Mouse (Mus musculus): ENCODE results near the gene Cacna1c.

Gene Cacna1c

DNA sequence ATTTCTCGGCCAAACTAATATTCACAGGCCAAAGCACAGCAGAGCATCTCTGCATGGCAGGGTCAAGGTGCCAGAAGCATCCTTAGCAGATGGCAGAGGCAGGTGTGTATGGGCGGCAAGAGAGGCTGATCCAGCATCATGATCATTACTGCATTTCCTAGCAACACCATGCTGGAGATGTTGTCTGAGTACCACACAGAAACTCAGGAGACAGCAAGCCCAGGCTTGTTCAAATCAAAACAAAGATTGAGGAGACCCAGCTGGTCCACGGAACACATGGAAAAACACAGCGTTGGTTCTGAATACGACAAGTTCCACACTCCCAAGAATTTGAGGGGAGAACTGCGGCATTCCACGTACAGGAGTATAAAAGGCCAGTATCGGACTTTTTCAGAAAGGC, 116.6 kb downstream of the Cacna1c start:
- in situ Hi-C loops (cut with MboI; ENCODE audit: low pct_unique_long_range_greater_than_20kb in 1 of 2, low sequenced_read_pairs in 2 of 2, unreplicated experiment in 1 of 2) = no loop called here

DNA sequence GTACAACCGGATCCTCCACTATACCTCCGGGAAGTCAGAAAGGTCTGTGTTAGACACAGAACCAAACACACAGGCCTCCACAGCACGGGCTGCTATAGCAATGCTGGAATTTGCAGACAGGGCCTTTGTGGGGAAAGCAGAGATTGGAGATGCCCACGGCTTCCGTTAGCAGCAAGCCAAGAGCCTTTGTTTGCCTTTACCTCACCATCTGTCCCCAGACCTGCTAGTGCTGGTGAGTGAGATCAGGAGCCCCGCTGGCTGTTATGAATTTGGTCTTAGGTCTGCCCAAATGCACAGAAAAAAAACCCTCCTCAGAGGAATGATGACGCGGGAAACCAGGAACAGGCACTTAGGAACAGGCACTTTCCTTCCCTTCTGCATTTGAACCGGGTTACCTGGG, 117.3 kb downstream of the Cacna1c start:
- in situ Hi-C loops (cut with MboI; ENCODE audit: low pct_unique_long_range_greater_than_20kb in 1 of 2, low sequenced_read_pairs in 2 of 2, unreplicated experiment in 1 of 2) = no loop called here

DNA sequence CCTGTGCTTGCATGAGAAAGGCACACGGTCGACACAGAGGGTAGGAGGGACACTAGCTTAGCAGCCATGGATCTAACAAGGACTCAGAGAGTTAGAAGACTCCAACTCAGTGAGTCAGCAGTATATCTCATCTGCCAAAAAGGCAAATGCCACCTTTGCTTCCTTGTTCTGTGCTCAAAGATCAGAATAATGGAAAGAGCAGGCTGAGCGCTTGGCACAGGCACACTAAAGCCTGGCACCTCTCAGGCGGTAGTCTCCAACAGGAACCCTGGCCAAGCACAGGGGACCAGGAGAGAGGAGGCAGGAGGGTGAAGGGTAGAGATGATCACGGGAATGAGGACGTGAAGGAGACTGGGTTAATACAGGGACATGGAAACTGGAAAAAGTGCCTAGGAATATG, 119.0 kb downstream of the Cacna1c start:
- in situ Hi-C loops (cut with MboI; ENCODE audit: low pct_unique_long_range_greater_than_20kb in 1 of 2, low sequenced_read_pairs in 2 of 2, unreplicated experiment in 1 of 2) = no loop called here

DNA sequence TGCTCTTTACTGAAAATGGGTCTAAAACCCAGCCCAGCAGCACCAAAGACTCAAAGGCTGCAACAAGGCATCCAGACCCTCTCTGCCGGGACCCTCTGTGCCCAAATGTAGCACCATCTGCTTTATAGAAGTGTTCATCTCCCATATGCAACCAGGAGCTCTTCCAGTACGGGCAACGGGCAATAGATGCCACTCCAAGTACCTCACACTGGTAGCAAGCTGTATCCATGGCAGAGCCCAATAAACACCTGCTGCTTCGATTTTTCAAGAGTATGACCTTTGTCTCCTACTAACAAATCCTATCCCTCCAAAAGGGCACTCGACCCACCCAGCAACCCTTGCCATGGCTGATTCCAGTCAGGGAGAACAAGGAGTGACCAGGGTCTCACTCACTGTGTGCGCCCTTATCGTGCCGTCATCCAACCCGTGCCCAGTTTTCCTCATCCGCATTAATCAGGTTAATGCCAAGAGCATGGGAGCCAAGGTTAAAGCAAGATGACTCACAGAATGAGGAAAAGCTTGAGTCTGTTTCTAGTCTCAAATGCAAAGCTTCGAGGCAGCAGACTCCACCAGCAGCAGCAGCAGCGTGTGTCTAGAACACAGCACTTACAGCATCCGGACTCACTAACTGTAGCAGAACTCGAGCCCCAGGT, 122.7 kb downstream of the Cacna1c start:
- in situ Hi-C loops (cut with MboI; ENCODE audit: low pct_unique_long_range_greater_than_20kb in 1 of 2, low sequenced_read_pairs in 2 of 2, unreplicated experiment in 1 of 2) = no loop called here

DNA sequence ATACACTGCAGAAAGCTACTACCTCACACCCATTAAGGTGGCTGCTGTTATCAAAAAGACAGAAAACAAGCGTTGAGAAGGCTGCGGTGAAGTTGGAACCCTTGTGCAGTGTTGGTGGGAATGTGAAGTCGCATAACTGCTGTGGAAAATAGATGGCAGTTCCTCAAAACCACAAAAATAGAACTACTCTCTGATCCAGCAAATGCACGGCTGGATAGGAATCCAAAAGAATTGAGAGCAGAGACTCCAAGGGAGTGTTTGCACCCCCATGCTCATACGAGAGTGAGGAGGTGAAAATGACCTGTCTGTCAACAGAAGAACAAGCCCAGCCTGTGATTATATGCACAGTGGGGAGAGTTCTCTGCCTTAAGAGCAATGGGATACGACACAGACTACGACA, 123.4 kb downstream of the Cacna1c start:
- in situ Hi-C loops (cut with MboI; ENCODE audit: low pct_unique_long_range_greater_than_20kb in 1 of 2, low sequenced_read_pairs in 2 of 2, unreplicated experiment in 1 of 2) = no loop called here

DNA sequence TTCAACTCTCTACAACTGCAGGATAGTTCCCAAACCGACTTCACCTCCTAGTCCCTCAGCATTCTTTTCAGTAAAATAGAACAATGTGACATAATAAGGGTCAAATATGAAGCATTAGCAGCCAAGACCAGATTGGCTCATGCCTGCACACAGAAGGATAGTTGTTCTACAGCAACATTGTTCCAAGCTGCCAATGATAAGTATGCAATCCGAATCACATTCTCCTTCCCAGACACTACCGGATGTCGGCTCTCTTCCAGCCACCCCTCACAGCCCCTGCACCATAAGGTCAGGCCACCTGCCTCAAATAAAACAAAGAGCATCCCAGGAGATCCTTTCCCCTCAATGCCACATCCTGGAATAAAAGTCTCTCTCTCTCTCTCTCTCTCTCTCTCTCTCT, 125.4 kb downstream of the Cacna1c start:
- in situ Hi-C loops (cut with MboI; ENCODE audit: low pct_unique_long_range_greater_than_20kb in 1 of 2, low sequenced_read_pairs in 2 of 2, unreplicated experiment in 1 of 2) = no loop called here

DNA sequence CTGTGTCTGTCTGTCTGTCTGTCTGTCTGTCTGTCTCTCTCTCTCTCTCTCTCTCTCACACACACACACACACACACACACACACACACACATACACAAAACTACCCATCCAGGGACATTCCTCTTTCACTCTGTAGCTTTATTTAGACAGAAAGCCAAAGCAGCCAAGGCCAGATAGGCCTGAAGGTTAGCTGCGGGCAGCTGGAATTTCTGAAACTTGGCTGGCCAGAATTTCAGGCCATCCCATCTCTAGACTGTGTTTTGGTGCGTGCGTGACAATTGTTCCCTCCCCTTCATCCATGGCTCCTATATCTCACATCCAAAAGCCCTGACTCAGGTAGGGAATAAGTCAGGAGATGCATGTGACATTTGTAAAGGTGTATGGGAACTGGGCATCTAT, 125.9 kb downstream of the Cacna1c start:
- in situ Hi-C loops (cut with MboI; ENCODE audit: low pct_unique_long_range_greater_than_20kb in 1 of 2, low sequenced_read_pairs in 2 of 2, unreplicated experiment in 1 of 2) = no loop called here

DNA sequence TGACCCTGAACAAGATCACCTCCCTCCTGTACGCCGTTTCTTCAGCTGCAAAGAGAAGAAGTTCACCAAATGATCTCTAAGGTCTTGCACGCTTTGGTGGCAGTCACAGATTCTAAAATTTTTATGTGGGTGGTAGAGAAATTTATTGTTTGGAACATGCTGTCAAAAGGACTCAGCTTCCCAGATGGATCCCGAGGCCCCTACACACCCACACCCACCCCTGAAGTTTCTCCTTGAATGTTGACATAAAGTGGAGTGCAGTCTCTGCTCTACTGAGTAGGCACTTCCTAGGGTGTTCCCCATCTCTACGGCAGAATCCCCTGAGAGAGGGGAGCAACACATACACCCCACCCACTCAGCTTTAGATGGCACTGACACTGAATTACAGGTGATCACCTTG, 127.1 kb downstream of the Cacna1c start:
- in situ Hi-C loops (cut with MboI; ENCODE audit: low pct_unique_long_range_greater_than_20kb in 1 of 2, low sequenced_read_pairs in 2 of 2, unreplicated experiment in 1 of 2) = no loop called here

DNA sequence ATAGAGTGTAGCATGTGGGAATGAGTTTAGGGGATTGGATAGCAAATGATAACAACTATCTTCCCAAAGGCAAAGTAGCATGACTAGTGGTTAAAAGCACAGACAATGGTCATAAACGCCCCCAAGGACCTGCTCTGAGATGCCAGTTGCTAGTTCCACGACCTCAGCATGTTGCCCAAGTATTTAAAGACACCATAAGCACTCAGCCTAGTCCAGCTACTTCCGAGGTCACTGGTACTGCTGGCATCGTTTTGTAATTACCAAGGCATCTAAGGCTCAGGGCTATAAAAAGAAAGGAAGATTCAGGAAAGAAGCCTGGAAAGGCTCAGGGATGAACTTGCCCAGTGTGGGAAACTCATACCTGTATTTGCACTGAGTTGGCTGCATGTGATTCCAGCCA, 127.6 kb downstream of the Cacna1c start:
- in situ Hi-C loops (cut with MboI; ENCODE audit: low pct_unique_long_range_greater_than_20kb in 1 of 2, low sequenced_read_pairs in 2 of 2, unreplicated experiment in 1 of 2) = no loop called here

DNA sequence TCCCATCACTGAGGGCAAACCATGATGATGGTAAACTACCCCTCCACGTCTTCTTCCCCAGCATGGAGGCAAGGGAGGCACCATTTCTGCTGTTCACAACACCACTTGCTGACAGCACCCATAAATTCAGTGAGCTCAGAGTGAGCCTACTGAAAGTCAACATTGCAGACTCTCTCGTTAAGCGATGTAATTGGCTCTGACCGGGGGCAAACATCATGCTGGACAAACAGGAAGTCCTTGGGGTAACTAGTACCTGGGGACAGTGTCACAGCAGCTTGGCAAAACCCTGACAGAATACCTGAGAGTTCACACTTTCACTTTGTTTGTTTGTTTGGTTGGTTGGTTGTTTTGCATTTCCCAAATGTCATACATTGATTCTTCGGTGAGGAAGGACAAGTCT, 131.3 kb downstream of the Cacna1c start:
- in situ Hi-C loops (cut with MboI; ENCODE audit: low pct_unique_long_range_greater_than_20kb in 1 of 2, low sequenced_read_pairs in 2 of 2, unreplicated experiment in 1 of 2) = no loop called here

DNA sequence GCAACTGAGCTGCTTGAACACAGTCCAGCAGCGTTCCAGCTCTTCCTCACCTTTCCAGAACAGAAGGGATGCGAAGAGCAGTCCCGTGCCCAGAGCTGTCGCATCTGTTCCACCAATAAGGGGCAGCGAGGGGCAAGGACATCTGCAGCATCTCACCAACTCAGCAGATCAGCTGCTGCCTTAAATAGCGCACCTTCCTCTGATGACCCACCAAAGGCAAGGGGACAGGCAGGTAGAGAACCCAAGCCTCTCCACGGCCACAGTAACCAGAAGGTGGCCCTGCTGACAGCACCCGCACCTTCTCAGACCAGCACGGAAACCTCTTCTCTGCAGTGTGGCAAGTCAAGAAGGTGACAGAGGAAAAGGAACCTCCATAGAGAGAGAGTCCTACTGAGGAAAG, 131.8 kb downstream of the Cacna1c start:
- in situ Hi-C loops (cut with MboI; ENCODE audit: low pct_unique_long_range_greater_than_20kb in 1 of 2, low sequenced_read_pairs in 2 of 2, unreplicated experiment in 1 of 2) = no loop called here

DNA sequence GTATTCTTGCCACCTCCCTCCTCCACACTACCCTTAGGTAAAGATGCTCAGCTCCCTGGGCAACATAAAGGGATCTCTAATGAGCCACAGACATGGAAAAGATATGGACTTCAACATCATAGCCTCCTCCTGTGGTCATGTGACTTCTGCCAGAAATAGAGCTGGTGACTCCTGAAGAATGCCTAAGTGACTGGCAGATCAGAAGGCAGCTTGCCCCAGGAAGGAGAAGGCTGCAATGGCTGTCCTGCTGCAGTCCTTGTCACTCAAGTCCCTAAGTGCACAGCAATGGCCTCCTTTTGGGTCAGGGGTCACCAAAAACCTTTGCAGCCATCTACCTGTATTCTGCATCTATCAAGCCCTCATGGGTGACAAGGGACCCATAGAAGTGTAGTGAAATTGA, 133.5 kb downstream of the Cacna1c start:
- in situ Hi-C loops (cut with MboI; ENCODE audit: low pct_unique_long_range_greater_than_20kb in 1 of 2, low sequenced_read_pairs in 2 of 2, unreplicated experiment in 1 of 2) = no loop called here

DNA sequence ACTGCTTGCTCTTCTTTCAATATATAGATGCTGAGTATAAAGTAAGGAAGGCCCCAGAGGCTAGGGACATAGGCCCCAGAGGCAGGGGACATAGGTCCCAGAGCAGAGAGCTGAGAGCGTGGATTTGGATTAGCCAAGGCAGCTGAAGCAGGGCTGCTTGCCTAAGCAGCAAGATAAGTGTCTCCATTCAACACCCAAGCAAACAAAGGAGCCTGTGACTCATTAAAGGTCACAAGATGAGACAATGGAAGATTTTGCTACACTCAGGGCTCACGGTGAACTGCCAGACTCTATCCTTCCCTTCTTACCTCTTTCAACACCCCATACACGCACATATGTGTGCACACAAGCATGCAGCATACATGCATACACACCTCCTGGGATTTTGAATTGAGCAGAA, 137.3 kb downstream of the Cacna1c start:
- in situ Hi-C loops (cut with MboI; ENCODE audit: low pct_unique_long_range_greater_than_20kb in 1 of 2, low sequenced_read_pairs in 2 of 2, unreplicated experiment in 1 of 2) = no loop called here

DNA sequence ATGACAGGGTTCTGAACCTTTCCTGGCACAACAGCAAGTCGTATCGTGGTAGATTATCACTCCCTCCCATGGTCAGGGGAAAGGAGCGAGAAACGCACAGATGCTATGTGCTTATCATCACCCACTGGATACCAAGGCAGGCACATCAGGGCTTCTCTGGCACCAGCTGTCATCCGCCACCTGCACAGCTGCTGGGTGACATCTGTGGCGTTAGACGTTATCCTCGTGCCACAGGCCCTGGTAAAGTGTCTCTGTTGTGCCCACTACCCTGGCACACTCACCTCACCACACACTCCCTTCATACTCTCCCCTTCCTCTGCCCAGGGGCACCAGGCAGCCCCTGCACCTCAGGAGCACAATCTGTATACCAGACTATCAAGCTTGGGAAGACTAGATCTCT, 137.8 kb downstream of the Cacna1c start:
- in situ Hi-C loops (cut with MboI; ENCODE audit: low pct_unique_long_range_greater_than_20kb in 1 of 2, low sequenced_read_pairs in 2 of 2, unreplicated experiment in 1 of 2) = no loop called here

DNA sequence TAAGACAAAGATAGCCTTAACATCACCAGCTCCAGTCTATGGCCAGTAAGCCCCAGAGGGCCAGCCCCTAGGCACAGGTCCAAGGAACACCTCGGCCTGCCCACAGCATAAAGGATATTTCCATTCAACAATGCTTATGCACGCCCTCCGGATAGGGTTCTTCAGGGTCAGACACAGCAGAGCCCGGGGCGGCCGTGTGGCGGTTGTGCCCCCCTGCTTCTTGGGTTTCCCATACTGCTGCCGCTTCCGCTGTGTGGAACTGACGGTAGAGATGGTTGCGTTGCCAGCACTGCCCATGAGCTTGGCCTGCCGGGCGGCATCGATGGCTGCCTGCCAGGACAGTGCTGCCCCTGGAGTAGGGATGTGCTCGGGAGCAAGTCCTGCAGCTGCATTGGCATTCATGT, 139.1 kb downstream of the Cacna1c start:
- in situ Hi-C loops (cut with MboI; ENCODE audit: low pct_unique_long_range_greater_than_20kb in 1 of 2, low sequenced_read_pairs in 2 of 2, unreplicated experiment in 1 of 2) = no loop called here

DNA sequence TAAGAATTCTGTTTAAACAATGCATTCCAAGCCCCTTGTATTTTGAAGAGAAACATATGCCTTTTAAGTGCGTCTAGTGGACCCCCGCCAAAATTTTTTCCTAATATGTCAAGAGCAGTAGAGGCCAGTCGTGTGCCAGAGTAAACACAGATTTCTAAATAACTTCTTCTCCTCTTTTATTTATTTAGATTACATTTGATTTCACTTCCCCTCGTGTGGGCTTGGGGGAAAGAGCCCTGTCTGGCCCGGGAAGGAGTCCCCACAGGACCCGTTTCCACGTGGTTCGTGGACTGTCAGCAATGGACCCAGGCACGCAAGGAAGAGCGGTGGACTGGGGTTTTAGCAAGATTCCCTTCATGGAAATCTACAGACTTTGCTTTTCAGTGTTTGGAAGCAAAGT, 143.4 kb downstream of the Cacna1c start:
- in situ Hi-C loops (cut with MboI; ENCODE audit: low pct_unique_long_range_greater_than_20kb in 1 of 2, low sequenced_read_pairs in 2 of 2, unreplicated experiment in 1 of 2) = no loop called here

DNA sequence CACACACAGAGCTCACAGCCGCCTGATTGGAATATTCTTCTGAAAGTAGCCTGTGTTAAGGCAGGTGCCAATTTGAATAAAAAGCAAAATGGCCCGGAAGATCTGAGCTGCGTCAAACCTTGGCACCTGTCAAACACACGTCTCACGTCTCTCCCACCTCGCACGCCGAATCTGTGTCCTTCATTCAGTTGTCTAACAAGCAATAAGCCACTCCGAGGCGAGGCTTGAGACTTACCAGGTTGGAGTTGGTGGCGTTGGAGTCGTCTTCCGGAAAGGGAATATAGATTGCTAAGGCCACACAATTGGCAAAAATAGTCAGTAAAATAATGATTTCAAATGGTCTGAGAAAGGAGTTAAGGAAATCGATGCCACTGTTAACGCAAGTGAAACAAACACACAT, 143.9 kb downstream of the Cacna1c start:
- in situ Hi-C loops (cut with MboI; ENCODE audit: low pct_unique_long_range_greater_than_20kb in 1 of 2, low sequenced_read_pairs in 2 of 2, unreplicated experiment in 1 of 2) = no loop called here

DNA sequence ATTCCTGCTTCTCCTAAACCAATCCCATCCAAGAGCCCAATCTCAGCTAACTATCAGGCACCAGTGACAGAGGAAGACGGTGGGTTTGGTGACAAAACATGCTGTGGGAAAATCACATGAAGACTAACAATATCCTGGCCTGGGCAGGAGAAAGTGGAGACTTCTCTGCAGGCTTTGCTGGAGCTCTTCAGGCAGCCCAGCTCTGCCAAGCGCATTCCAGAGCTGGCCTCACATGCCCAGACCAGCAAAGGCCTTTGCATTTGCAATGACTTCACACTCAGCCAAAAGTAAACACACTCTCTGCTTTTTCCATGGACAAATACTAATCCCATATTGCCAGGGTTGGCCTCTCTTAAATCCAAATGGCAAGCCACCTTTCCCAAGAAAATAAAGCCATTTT, 144.5 kb downstream of the Cacna1c start:
- in situ Hi-C loops (cut with MboI; ENCODE audit: low pct_unique_long_range_greater_than_20kb in 1 of 2, low sequenced_read_pairs in 2 of 2, unreplicated experiment in 1 of 2) = no loop called here

DNA sequence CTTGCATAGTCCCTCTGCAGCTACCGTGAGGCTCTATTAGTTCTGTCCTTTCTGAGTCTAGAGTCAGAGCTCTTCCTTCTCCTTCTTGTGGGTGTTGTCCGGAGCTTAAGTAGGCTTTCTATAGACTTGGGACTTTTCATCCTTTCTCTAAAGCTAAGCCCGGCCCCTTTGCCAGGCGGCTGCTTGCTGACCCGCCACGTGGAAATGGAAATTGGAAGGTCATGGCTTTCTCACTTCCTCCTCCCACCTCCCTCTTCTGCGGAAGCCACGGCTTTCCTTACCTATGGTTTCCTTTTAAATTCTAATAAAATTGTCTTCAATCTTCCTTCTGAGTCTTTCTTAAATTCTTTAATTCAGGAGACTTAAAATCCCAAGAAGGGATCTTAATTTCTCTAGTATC, 148.9 kb downstream of the Cacna1c start:
- in situ Hi-C loops (cut with MboI; ENCODE audit: low pct_unique_long_range_greater_than_20kb in 1 of 2, low sequenced_read_pairs in 2 of 2, unreplicated experiment in 1 of 2) = no loop called here

DNA sequence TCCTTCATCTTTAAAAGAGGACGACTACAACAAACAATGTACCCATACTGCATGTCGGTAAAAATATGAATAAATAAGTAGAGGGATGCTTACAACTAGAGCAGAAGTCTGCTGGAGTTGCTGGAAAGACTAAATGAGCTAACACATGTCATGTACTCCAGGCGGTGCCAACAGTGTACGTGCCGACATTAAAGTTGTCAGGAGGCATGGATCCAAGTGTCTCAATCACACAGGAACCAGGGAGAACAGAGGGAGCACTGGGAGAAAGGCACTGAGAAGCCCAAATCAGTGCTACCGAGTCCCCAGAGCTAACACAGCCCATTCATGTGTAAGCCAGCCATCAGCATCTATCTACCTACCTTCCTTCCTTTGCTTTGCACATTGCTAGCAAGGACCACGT, 150.7 kb downstream of the Cacna1c start:
- in situ Hi-C loops (cut with MboI; ENCODE audit: low pct_unique_long_range_greater_than_20kb in 1 of 2, low sequenced_read_pairs in 2 of 2, unreplicated experiment in 1 of 2) = no loop called here

DNA sequence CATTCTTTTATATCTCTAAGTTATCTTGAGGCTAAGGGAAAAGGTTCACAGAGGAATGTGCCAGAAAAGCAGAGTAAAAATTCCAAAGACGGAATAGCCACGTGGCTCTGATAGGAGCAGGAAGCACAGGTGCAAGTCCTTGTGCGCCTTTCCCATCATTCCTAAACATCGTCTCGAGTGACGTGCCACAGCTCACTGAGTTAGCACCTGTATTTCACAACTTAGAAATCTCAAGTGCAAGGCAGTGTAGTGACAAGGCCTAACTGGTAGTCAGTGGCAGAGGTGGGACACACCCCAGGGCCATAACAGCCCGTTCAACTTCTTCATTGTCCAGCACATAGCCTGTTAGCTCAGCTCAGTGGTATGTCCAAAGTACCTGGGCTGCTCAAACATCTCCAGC, 152.1 kb downstream of the Cacna1c start:
- in situ Hi-C loops (cut with MboI; ENCODE audit: low pct_unique_long_range_greater_than_20kb in 1 of 2, low sequenced_read_pairs in 2 of 2, unreplicated experiment in 1 of 2) = no loop called here
